ENCODE assay signal across 8 mouse cellular contexts in the genomic region with DNA sequence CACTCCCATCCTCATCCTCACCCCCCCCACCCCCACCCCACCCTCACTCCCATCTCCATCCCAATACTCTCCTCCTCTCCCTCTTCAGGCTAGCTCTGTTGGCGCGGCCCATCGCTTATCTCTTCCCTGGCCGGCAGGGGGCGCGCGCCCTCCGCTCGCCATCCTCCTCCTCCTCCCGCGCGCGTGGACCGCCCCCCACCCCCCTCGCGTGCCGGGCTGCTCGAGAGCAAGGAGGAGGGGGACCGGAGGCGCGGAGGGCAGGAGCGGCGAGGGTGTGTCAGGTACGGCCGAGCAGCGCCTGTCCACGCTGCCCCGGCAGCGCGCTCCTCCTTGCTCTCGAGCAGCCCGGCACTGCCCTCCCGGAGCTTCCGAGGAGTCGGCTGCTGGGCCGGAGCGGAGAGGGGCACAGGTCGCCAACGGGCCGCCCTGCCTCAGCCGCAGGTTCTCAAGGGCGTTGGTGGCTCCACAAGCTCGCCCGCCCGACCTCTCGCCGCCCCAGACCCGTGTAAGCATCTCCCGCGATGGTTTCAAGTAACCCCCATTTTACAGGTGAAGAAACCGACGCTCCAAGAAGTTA. TPM values are rescaled to one million over a fixed set of nuclear protein-coding genes. Genes with fewer than 3 reads are reported as not detected.
DNase-seq lines count a peak whose midpoint lies in the region; ATAC-seq and TF ChIP-seq lines count a peak whose summit lies in the region.

No protein-coding gene starts in this region.

- no peaks in the 10 kb centered on the region for H3K27me3 ChIP-seq in MEL (ENCODE audit: control insufficient read depth in 1 of 2, insufficient read depth in 2 of 2, low read length in 2 of 2)
- H3K27me3 ChIP-seq in cerebellum, adult 2 months (ENCODE audit: control insufficient read depth, insufficient read depth, low read length), result no peaks in the 10 kb centered on the region
- H3K27me3 ChIP-seq in forebrain, embryonic 16.5 days (replicated peaks; ENCODE audit: control insufficient read depth, insufficient read depth, low read length), result no peaks in the 10 kb centered on the region

- H3K4me2 ChIP-seq in forebrain, embryonic 16.5 days (ENCODE audit: low read length), result peak overlapping the region; percentile 84

- H3K4me1 ChIP-seq in MEL (ENCODE audit: control insufficient read depth in 1 of 2, insufficient read depth in 2 of 2, low read length in 2 of 2), result peaks cover 4 to 30% of the 10 kb centered on the region in 2 experiments
- no peaks in the 10 kb centered on the region; the same call in 1 of the 2 replicates for H3K4me1 ChIP-seq in cerebellum, adult 2 months (ENCODE audit: control insufficient read depth, insufficient read depth, low read length)
- peaks cover 12% of the 10 kb centered on the region for H3K4me1 ChIP-seq in forebrain, embryonic 16.5 days (replicated peaks; ENCODE audit: control insufficient read depth, insufficient read depth, low read length)

- peak; percentile 83 for DNase-seq in MEL (ENCODE audit: low read depth, low spot score)
- DNase-seq in cerebellum, adult 2 months, result peak; percentile 74 to 76
- peak; percentile 83 for DNase-seq in heart, postnatal 4 days
- peak; percentile 48 for DNase-seq in layer of hippocampus, adult 9-11 months
- DNase-seq in lung, postnatal 10 days, result peak; percentile 78
- DNase-seq in ovary, postnatal 14 days (ENCODE audit: low spot score), result peak; percentile 72
- peak; percentile 86 for DNase-seq in thymus, postnatal 0 days (ENCODE audit: low spot score)

- 6% methylated on average over 46 of the region's 52 CpGs for WGBS in cerebellum, adult 2 months
- 6% methylated on average over 35 of the region's 52 CpGs for WGBS in forebrain, embryonic 16.5 days

- TF ChIP-seq POLR2A in MEL (IDR thresholded peaks at IDR 0.05; ENCODE audit: control insufficient read depth in 1 of 2, insufficient read depth in 1 of 2, low read depth in 1 of 2, low read length in 2 of 2, poor library complexity in 1 of 2), result peak in 1 of 2 experiments; percentile 24; a peak in 1 of 4 replicates
- TF ChIP-seq POLR2A in cerebellum, adult 2 months (IDR thresholded peaks at IDR 0.05; ENCODE audit: borderline replicate concordance, insufficient read depth, low read length), result no peak

- H3K36me3 ChIP-seq in MEL (ENCODE audit: control insufficient read depth in 1 of 2, insufficient read depth in 2 of 2, low read length in 2 of 2), result peaks cover 0 to 20% of the 10 kb centered on the region in 2 experiments; a peak in 2 of 4 replicates
- no peaks in the 10 kb centered on the region for H3K36me3 ChIP-seq in forebrain, embryonic 16.5 days (ENCODE audit: control insufficient read depth, insufficient read depth)

- no peaks in the 10 kb centered on the region for H3K79me2 ChIP-seq in MEL (ENCODE audit: control insufficient read depth, insufficient read depth, low read length, poor library complexity)

- no peak for TF ChIP-seq EP300 in MEL (IDR thresholded peaks at IDR 0.05; ENCODE audit: low read depth in 1 of 2, low read length in 2 of 2)

- H3K9ac ChIP-seq in MEL (ENCODE audit: control insufficient read depth, low read depth, low read length, poor library complexity, severe bottlenecking), result peak overlapping the region; percentile 75
- peak overlapping the region; percentile 60 for H3K9ac ChIP-seq in forebrain, embryonic 16.5 days (replicated peaks; ENCODE audit: low read depth, low read length)

- TF ChIP-seq CTCF in MEL (IDR thresholded peaks at IDR 0.05 in 2 of 3, conservative IDR thresholded peaks at IDR 0.05 in 1 of 3; ENCODE audit: control insufficient read depth in 1 of 3, insufficient read depth in 1 of 3, low read depth in 2 of 3, low read length in 3 of 3, poor library complexity in 1 of 3, severe bottlenecking in 1 of 3), result peak in 2 of 3 experiments; percentile 69 to 98; a peak in 5 of 6 replicates
- peak; percentile 63 for TF ChIP-seq CTCF in cerebellum, adult 2 months (IDR thresholded peaks at IDR 0.05; ENCODE audit: borderline replicate concordance, insufficient read depth, low read depth, low read length)

- peak; percentile 85 for ATAC-seq in forebrain, embryonic 16.5 days

- no peaks in the 10 kb centered on the region for H3K9me3 ChIP-seq in MEL (replicated peaks; ENCODE audit: insufficient read depth, low read length)
- H3K9me3 ChIP-seq in forebrain, embryonic 16.5 days (ENCODE audit: control insufficient read depth, low read length), result no peaks in the 10 kb centered on the region

- TF ChIP-seq RAD21 in MEL (IDR thresholded peaks at IDR 0.05; ENCODE audit: low read depth, low read length), result peak; percentile 42

- peak overlapping the region; percentile 81 to 84 for H3K4me3 ChIP-seq in MEL (ENCODE audit: control insufficient read depth in 1 of 2, insufficient read depth in 1 of 2, low read depth in 2 of 2, low read length in 2 of 2)
- peak overlapping the region; percentile 52 for H3K4me3 ChIP-seq in cerebellum, adult 2 months (replicated peaks; ENCODE audit: insufficient read depth, low read depth, low read length)
- peak overlapping the region; percentile 53 for H3K4me3 ChIP-seq in forebrain, embryonic 16.5 days (replicated peaks; ENCODE audit: low read length)

- H3K27ac ChIP-seq in MEL (ENCODE audit: control insufficient read depth, low read depth, low read length), result no peak overlapping the region
- no peak overlapping the region for H3K27ac ChIP-seq in cerebellum, adult 2 months (ENCODE audit: insufficient read depth, low read length)
- no peak overlapping the region for H3K27ac ChIP-seq in forebrain, embryonic 16.5 days (ENCODE audit: low read length)

TF ChIP-seq in MEL, 35 proteins besides CTCF, POLR2A, EP300 and RAD21:
- peak; percentile 48; the same call in 1 of the 2 replicates for TF ChIP-seq MXI1 (IDR thresholded peaks at IDR 0.05; ENCODE audit: low read depth, low read length)
- peak; percentile 47; the same call in 1 of the 2 replicates for TF ChIP-seq BHLHE40 (IDR thresholded peaks at IDR 0.05; ENCODE audit: borderline replicate concordance, low read depth, low read length)
- TF ChIP-seq HCFC1 (IDR thresholded peaks at IDR 0.05; ENCODE audit: low read depth, low read length), result 0 out of 2 replicates have a peak, but pooled peaks have one; percentile 17
- no peak for TF ChIP-seq NRF1 (IDR thresholded peaks at IDR 0.05; ENCODE audit: insufficient read depth, low read depth, low read length, poor library complexity, severe bottlenecking)
- TF ChIP-seq MAZ (IDR thresholded peaks at IDR 0.05; ENCODE audit: low read depth, low read length), result peak; percentile 86; the same call in 1 of the 2 replicates
- TF ChIP-seq SMC3 (IDR thresholded peaks at IDR 0.05; ENCODE audit: low read depth, low read length), result peak; percentile 53
- TF ChIP-seq USF1 (IDR thresholded peaks at IDR 0.05; ENCODE audit: low read depth, low read length), result no peak

RNA-seq across cellular contexts. Expression of gene Txnrd1, which starts 21.8 kb away (rescaled TPM):
- total RNA-seq in MEL (2012; rRNA removed), result 91.6 and 102 TPM in 2 replicates
- polyA plus RNA-seq in MEL (2012; ENCODE audit: insufficient read depth in 1 of 2, insufficient read length in 2 of 2, low read depth in 1 of 2, low replicate concordance in 2 of 2, missing spikeins in 1 of 2), result 100 to 1,000 TPM in 1 of 2 experiments, not detected in 1; 127 TPM
- polyA plus RNA-seq in cerebellum, adult 2 months (2012; rRNA removed), result 48.6 and 50.9 TPM in 2 replicates
- polyA plus RNA-seq in forebrain, embryonic 16.5 days (2015; fragmentation: Nextera tagmentation; extraction: Ambion mirVana), result 157 and 179 TPM in 2 replicates
- 10 to 100 TPM; 51.8 to 60.5 TPM for total RNA-seq in heart, postnatal 4 days (2021)
- polyA plus RNA-seq in thymus, postnatal 0 days (2015; fragmentation: Nextera tagmentation; extraction: Ambion mirVana), result 58.5 and 61.6 TPM in 2 replicates

RNA-seq across cellular contexts. Expression of gene Nfyb, which starts 48.0 kb away (rescaled TPM):
- total RNA-seq in MEL (2012; rRNA removed), result 27.3 and 32.6 TPM in 2 replicates
- polyA plus RNA-seq in MEL (2012; ENCODE audit: insufficient read depth in 1 of 2, insufficient read length in 2 of 2, low read depth in 1 of 2, low replicate concordance in 2 of 2, missing spikeins in 1 of 2), result 10 to 100 TPM in 1 of 2 experiments, not detected in 1; 38.3 TPM
- polyA plus RNA-seq in cerebellum, adult 2 months (2012; rRNA removed), result 28.7 and 31.8 TPM in 2 replicates
- 60.1 and 72.9 TPM in 2 replicates for polyA plus RNA-seq in forebrain, embryonic 16.5 days (2015; fragmentation: Nextera tagmentation; extraction: Ambion mirVana)
- 10 to 100 TPM; 23.2 to 24.9 TPM for total RNA-seq in heart, postnatal 4 days (2021)
- 76.8 and 79.5 TPM in 2 replicates for polyA plus RNA-seq in thymus, postnatal 0 days (2015; fragmentation: Nextera tagmentation; extraction: Ambion mirVana)

RNA-seq across cellular contexts. Expression of gene Eid3, which starts 54.5 kb away (rescaled TPM):
- total RNA-seq in MEL (2012; rRNA removed), result 1.2 and 1.3 TPM in 2 replicates
- polyA plus RNA-seq in MEL (2012; ENCODE audit: insufficient read depth in 1 of 2, insufficient read length in 2 of 2, low read depth in 1 of 2, low replicate concordance in 2 of 2, missing spikeins in 1 of 2), result 1 to 10 TPM in 1 of 2 experiments, not detected in 1; 1.2 TPM
- 0.90 and 1.0 TPM in 2 replicates for polyA plus RNA-seq in cerebellum, adult 2 months (2012; rRNA removed)
- 0.37 TPM in 2 replicates for polyA plus RNA-seq in forebrain, embryonic 16.5 days (2015; fragmentation: Nextera tagmentation; extraction: Ambion mirVana)
- total RNA-seq in heart, postnatal 4 days (2021), result 1 to 10 TPM; 2.0 to 2.5 TPM
- 0.19 and 0.27 TPM in 2 replicates for polyA plus RNA-seq in thymus, postnatal 0 days (2015; fragmentation: Nextera tagmentation; extraction: Ambion mirVana)
